Mouse (Mus musculus) spleen, adult 2 months (tissue): ENCODE measurements around the gene Gpr171. TPM values are rescaled to one million over a fixed set of nuclear protein-coding genes. Genes with fewer than 3 reads are reported as not detected.
"Not testable (repeated sequence)": the region's sequence is repeated elsewhere in the genome, so short reads cannot be mapped to it uniquely, and the experiment has no call there.

Experiments
- DNase-seq, 2 experiments: peaks; one replicate each; pipeline versions ENCODE4 v3.0.0 to v3.0.0-alpha.2; 2012 to 2021; ENCODE audit warnings: low spot score in 2 of 2, low read depth in 1 of 2
- H3K27ac ChIP-seq: fragments of 200-500 bp; 2 replicates; pipeline ENCODE4 v1.5.1; 2012; ENCODE audit warnings: low read length, inconsistent platforms; ENCODE audit not compliant: insufficient read depth
- H3K27me3 ChIP-seq: fragments of 200-500 bp; 2 replicates; pipeline ENCODE4 v1.6.1; 2012; ENCODE audit warnings: mild to moderate bottlenecking, moderate library complexity, low read length, inconsistent platforms; ENCODE audit not compliant: control insufficient read depth, insufficient read depth
- H3K36me3 ChIP-seq: fragments of 200-500 bp; 2 replicates; pipeline ENCODE4 v1.6.1; 2012; ENCODE audit warnings: mild to moderate bottlenecking, low read length, inconsistent platforms; ENCODE audit not compliant: control insufficient read depth, insufficient read depth
- H3K4me1 ChIP-seq: fragments of 200-500 bp; 2 replicates; pipeline ENCODE4 v1.6.1; 2011; ENCODE audit warnings: inconsistent platforms; ENCODE audit not compliant: control insufficient read depth, insufficient read depth, insufficient read length
- H3K4me3 ChIP-seq: fragments of 200-500 bp; 2 replicates; pipeline ENCODE4 v1.5.1; 2011; ENCODE audit warnings: mild to moderate bottlenecking, inconsistent platforms; ENCODE audit not compliant: insufficient read depth, insufficient read length; ENCODE audit errors: extremely low read depth
- CTCF ChIP-seq: fragments of 200-500 bp; IDR thresholded peaks from 2 replicates; pipeline ENCODE4 v1.5.1; 2011; ENCODE audit warnings: mild to moderate bottlenecking, inconsistent platforms; ENCODE audit not compliant: insufficient read depth, insufficient read length, insufficient replicate concordance; ENCODE audit errors: extremely low read depth
- POLR2A ChIP-seq: fragments of 200-500 bp; IDR thresholded peaks from 2 replicates; pipeline ENCODE4 v1.6.1; 2011; ENCODE audit warnings: low read depth, low read length, inconsistent platforms
- WGBS: fragments of 180-500 bp; shearing (Covaris S2); methylation state at CpG from one replicate; pipeline ENCODE4 v1.1.7; 2018; 5-methylcytosine and 5-hydroxymethylcytosine counted together
- polyA plus RNA-seq: library from polyadenylated mRNA; depleted of rRNA; stranded (reverse); fragments of >200 nt; gene quantifications from 2 replicates; pipeline ENCODE4 v1.2.3, GENCODE M21; 2012

Gpr171 gene
- polyA plus RNA-seq, 1 experiment, result 5.4 TPM

GRCm38 (mm10) chr3:59078585-59078984 is 23.0 kb downstream of the Gpr171 start:
- H3K4me3 ChIP-seq, result no peak overlapping the region
- WGBS, result 87% methylated on average over 11 of the region's 11 CpGs
- no peaks in the 10 kb centered on the region for H3K36me3 ChIP-seq
- H3K27me3 ChIP-seq, result no peaks in the 10 kb centered on the region
- H3K27ac ChIP-seq, result no peak overlapping the region
- no peak for TF ChIP-seq POLR2A
- TF ChIP-seq CTCF, result no peak
- no peak for DNase-seq
- peaks cover 7% of the 10 kb centered on the region; the same call in 1 of the 2 replicates for H3K4me1 ChIP-seq

GRCm38 (mm10) chr3:59077278-59077677 is 24.3 kb downstream of the Gpr171 start:
- no peak overlapping the region for H3K27ac ChIP-seq
- H3K4me3 ChIP-seq, result no peak overlapping the region
- no peaks in the 10 kb centered on the region for H3K36me3 ChIP-seq
- TF ChIP-seq POLR2A (no peak), CTCF (no peak)
- peaks cover 7% of the 10 kb centered on the region; the same call in 1 of the 2 replicates for H3K4me1 ChIP-seq
- H3K27me3 ChIP-seq, result no peaks in the 10 kb centered on the region
- 30% methylated on average over 4 of the region's 4 CpGs for WGBS
- DNase-seq, result peak in 1 of 2 experiments; percentile 28

- H3K27ac ChIP-seq, DNase-seq, H3K4me3 ChIP-seq, H3K36me3 ChIP-seq, H3K27me3 ChIP-seq, H3K4me1 ChIP-seq: not testable (repeated sequence)
- 32% methylated on average over 1 of the region's 1 CpGs for WGBS
Measured at GRCm38 (mm10) chr3:59069071-59069470, 32.5 kb downstream of the Gpr171 start.

GRCm38 (mm10) chr3:59066558-59067294 is 34.9 kb downstream of the Gpr171 start:
- no peak overlapping the region for H3K4me3 ChIP-seq
- no peak for TF ChIP-seq CTCF
- TF ChIP-seq POLR2A, result no peak
- no peak for DNase-seq
- H3K27ac ChIP-seq, result no peak overlapping the region
- WGBS, result 59% methylated on average over 8 of the region's 8 CpGs
- no peaks in the 10 kb centered on the region; the same call in 1 of the 2 replicates for H3K4me1 ChIP-seq
- H3K27me3 ChIP-seq, result no peaks in the 10 kb centered on the region
- H3K36me3 ChIP-seq, result no peaks in the 10 kb centered on the region

GRCm38 (mm10) chr3:59065937-59066336 is 35.7 kb downstream of the Gpr171 start:
- no peak for DNase-seq
- Histone ChIP-seq H3K27me3 (no peaks in the 10 kb centered on the region), H3K27ac (no peak overlapping the region), H3K4me1 (no peaks in the 10 kb centered on the region; the same call in 1 of the 2 replicates), H3K4me3 (no peak overlapping the region), H3K36me3 (no peaks in the 10 kb centered on the region)
- WGBS, result 72% methylated on average over 3 of the region's 3 CpGs
- TF ChIP-seq POLR2A (no peak), CTCF (no peak)

- H3K36me3 ChIP-seq, result no peaks in the 10 kb centered on the region
- no peaks in the 10 kb centered on the region for H3K27me3 ChIP-seq
- WGBS, result 91% methylated on average over 4 of the region's 4 CpGs
- no peaks in the 10 kb centered on the region; the same call in 1 of the 2 replicates for H3K4me1 ChIP-seq
- H3K27ac ChIP-seq, result no peak overlapping the region
- no peak overlapping the region for H3K4me3 ChIP-seq
- DNase-seq, result no peak
- TF ChIP-seq POLR2A, result no peak
- TF ChIP-seq CTCF, result no peak
Measured at GRCm38 (mm10) chr3:59063431-59063830, 38.2 kb downstream of the Gpr171 start.

- 28% methylated on average over 5 of the region's 5 CpGs for WGBS
- Histone ChIP-seq H3K27ac (no peak overlapping the region), H3K27me3 (no peaks in the 10 kb centered on the region), H3K4me3 (no peak overlapping the region), H3K4me1 (no peaks in the 10 kb centered on the region; the same call in 1 of the 2 replicates), H3K36me3 (no peaks in the 10 kb centered on the region)
- DNase-seq, result no peak
- TF ChIP-seq POLR2A, result no peak
- TF ChIP-seq CTCF, result no peak
Measured at GRCm38 (mm10) chr3:59062141-59062540, 39.5 kb downstream of the Gpr171 start.
